Mouse (Mus musculus): ENCODE results near the gene Map3k7. TPM values are rescaled to one million over a fixed set of nuclear protein-coding genes. Genes with fewer than 3 reads are reported as not detected.

Map3k7 gene
- total and polyA plus RNA-seq, 2 experiments from 2014 or later: 18.0 to 30.0 TPM

GRCm38 (mm10) chr4:32027094-32027493, 63.2 kb downstream of the Map3k7 start:
- Histone ChIP-seq H3K4me1 (ENCODE audit: control insufficient read depth, insufficient read depth) (no peaks in the 10 kb centered on the region), H3K9me3 (replicated peaks; ENCODE audit: control insufficient read depth, low read length) (no peaks in the 10 kb centered on the region), H3K4me2 (ENCODE audit: low read depth, low read length) (no peak overlapping the region), H3K9ac (replicated peaks; ENCODE audit: low read depth, low read length) (no peak overlapping the region), H3K36me3 (replicated peaks; ENCODE audit: control insufficient read depth, insufficient read depth, low read length) (0 out of 2 replicates have a peak, but pooled peaks cover 12% of the 10 kb centered on the region), H3K4me3 (ENCODE audit: low read depth, low read length) (no peak overlapping the region), H3K27me3 (ENCODE audit: control insufficient read depth, insufficient read depth, low read length) (no peaks in the 10 kb centered on the region), H3K27ac (ENCODE audit: low read depth) (no peak overlapping the region)
- no peak for ATAC-seq (ENCODE audit: insufficient read depth, low read depth)
- 88% methylated on average over 9 of the region's 9 CpGs for WGBS
- TF ChIP-seq EP300 (IDR thresholded peaks at IDR 0.05; ENCODE audit: low read depth) (no peak), CTCF (IDR thresholded peaks at IDR 0.05; ENCODE audit: low read depth) (peak; percentile 26)
- DNase-seq (ENCODE audit: low spot score): no peak

- WGBS: 48% methylated on average over 7 of the region's 7 CpGs
- Histone ChIP-seq H3K27me3 (ENCODE audit: control insufficient read depth, insufficient read depth, low read length) (no peaks in the 10 kb centered on the region), H3K9me3 (replicated peaks; ENCODE audit: control insufficient read depth, low read length) (no peaks in the 10 kb centered on the region), H3K36me3 (replicated peaks; ENCODE audit: control insufficient read depth, insufficient read depth, low read length) (no peaks in the 10 kb centered on the region), H3K9ac (replicated peaks; ENCODE audit: low read depth, low read length) (no peak overlapping the region), H3K4me2 (ENCODE audit: low read depth, low read length) (no peak overlapping the region), H3K4me3 (ENCODE audit: low read depth, low read length) (no peak overlapping the region), H3K27ac (ENCODE audit: low read depth) (no peak overlapping the region), H3K4me1 (ENCODE audit: control insufficient read depth, insufficient read depth) (no peaks in the 10 kb centered on the region)
- ATAC-seq (ENCODE audit: insufficient read depth, low read depth): peak; percentile 66; the same call in 1 of the 2 replicates
- DNase-seq (ENCODE audit: low spot score): peak; percentile 47
- no peak for TF ChIP-seq EP300 (IDR thresholded peaks at IDR 0.05; ENCODE audit: low read depth)
- TF ChIP-seq CTCF (IDR thresholded peaks at IDR 0.05; ENCODE audit: low read depth): no peak
Measured at GRCm38 (mm10) chr4:32037267-32037666, 73.4 kb downstream of the Map3k7 start.

GRCm38 (mm10) chr4:32041741-32042452, 78.0 kb downstream of the Map3k7 start:
- ATAC-seq (ENCODE audit: insufficient read depth, low read depth): no peak
- no peak for TF ChIP-seq CTCF (IDR thresholded peaks at IDR 0.05; ENCODE audit: low read depth)
- TF ChIP-seq EP300 (IDR thresholded peaks at IDR 0.05; ENCODE audit: low read depth): no peak
- Histone ChIP-seq H3K4me3 (ENCODE audit: low read depth, low read length) (no peak overlapping the region), H3K36me3 (replicated peaks; ENCODE audit: control insufficient read depth, insufficient read depth, low read length) (no peaks in the 10 kb centered on the region), H3K27me3 (ENCODE audit: control insufficient read depth, insufficient read depth, low read length) (no peaks in the 10 kb centered on the region), H3K27ac (ENCODE audit: low read depth) (no peak overlapping the region), H3K4me1 (ENCODE audit: control insufficient read depth, insufficient read depth) (no peaks in the 10 kb centered on the region), H3K9me3 (replicated peaks; ENCODE audit: control insufficient read depth, low read length) (no peaks in the 10 kb centered on the region), H3K9ac (replicated peaks; ENCODE audit: low read depth, low read length) (no peak overlapping the region), H3K4me2 (ENCODE audit: low read depth, low read length) (no peak overlapping the region)
- WGBS: 70% methylated on average over 15 of the region's 15 CpGs
- DNase-seq (ENCODE audit: low spot score): no peak

GRCm38 (mm10) chr4:32045234-32045633, 81.3 kb downstream of the Map3k7 start:
- DNase-seq (ENCODE audit: low spot score) (no peak), ATAC-seq (ENCODE audit: insufficient read depth, low read depth) (no peak)
- TF ChIP-seq CTCF (IDR thresholded peaks at IDR 0.05; ENCODE audit: low read depth) (no peak), EP300 (IDR thresholded peaks at IDR 0.05; ENCODE audit: low read depth) (no peak)
- Histone ChIP-seq H3K27me3 (ENCODE audit: control insufficient read depth, insufficient read depth, low read length) (no peaks in the 10 kb centered on the region), H3K9me3 (replicated peaks; ENCODE audit: control insufficient read depth, low read length) (no peaks in the 10 kb centered on the region), H3K27ac (ENCODE audit: low read depth) (no peak overlapping the region), H3K4me3 (ENCODE audit: low read depth, low read length) (no peak overlapping the region), H3K36me3 (replicated peaks; ENCODE audit: control insufficient read depth, insufficient read depth, low read length) (no peaks in the 10 kb centered on the region), H3K9ac (replicated peaks; ENCODE audit: low read depth, low read length) (no peak overlapping the region), H3K4me2 (ENCODE audit: low read depth, low read length) (no peak overlapping the region), H3K4me1 (ENCODE audit: control insufficient read depth, insufficient read depth) (no peaks in the 10 kb centered on the region)
- WGBS: 40% methylated on average over 5 of the region's 5 CpGs

- Histone ChIP-seq H3K4me1 (ENCODE audit: control insufficient read depth, insufficient read depth) (no peaks in the 10 kb centered on the region), H3K36me3 (replicated peaks; ENCODE audit: control insufficient read depth, insufficient read depth, low read length) (no peaks in the 10 kb centered on the region), H3K4me3 (ENCODE audit: low read depth, low read length) (no peak overlapping the region), H3K4me2 (ENCODE audit: low read depth, low read length) (no peak overlapping the region), H3K27ac (ENCODE audit: low read depth) (no peak overlapping the region), H3K9me3 (replicated peaks; ENCODE audit: control insufficient read depth, low read length) (no peaks in the 10 kb centered on the region), H3K9ac (replicated peaks; ENCODE audit: low read depth, low read length) (no peak overlapping the region), H3K27me3 (ENCODE audit: control insufficient read depth, insufficient read depth, low read length) (no peaks in the 10 kb centered on the region)
- DNase-seq (ENCODE audit: low spot score) (no peak), ATAC-seq (ENCODE audit: insufficient read depth, low read depth) (no peak)
- 55% methylated on average over 4 of the region's 4 CpGs for WGBS
- no peak for TF ChIP-seq EP300 (IDR thresholded peaks at IDR 0.05; ENCODE audit: low read depth)
- no peak for TF ChIP-seq CTCF (IDR thresholded peaks at IDR 0.05; ENCODE audit: low read depth)
Measured at GRCm38 (mm10) chr4:32049824-32050223, 85.9 kb downstream of the Map3k7 start.

- 82% methylated on average over 14 of the region's 14 CpGs for WGBS
- no peaks in the 10 kb centered on the region for H3K9me3 ChIP-seq (replicated peaks; ENCODE audit: control insufficient read depth, low read length)
- H3K27me3 ChIP-seq (ENCODE audit: control insufficient read depth, insufficient read depth, low read length): no peaks in the 10 kb centered on the region
- no peaks in the 10 kb centered on the region for H3K4me1 ChIP-seq (ENCODE audit: control insufficient read depth, insufficient read depth)
- H3K4me3 ChIP-seq (ENCODE audit: low read depth, low read length): no peak overlapping the region
- no peak overlapping the region for H3K9ac ChIP-seq (replicated peaks; ENCODE audit: low read depth, low read length)
- ATAC-seq (ENCODE audit: insufficient read depth, low read depth): no peak
- TF ChIP-seq EP300 (IDR thresholded peaks at IDR 0.05; ENCODE audit: low read depth) (no peak), CTCF (IDR thresholded peaks at IDR 0.05; ENCODE audit: low read depth) (no peak)
- H3K36me3 ChIP-seq (replicated peaks; ENCODE audit: control insufficient read depth, insufficient read depth, low read length): no peaks in the 10 kb centered on the region
- H3K4me2 ChIP-seq (ENCODE audit: low read depth, low read length): no peak overlapping the region
- DNase-seq (ENCODE audit: low spot score): no peak
- no peak overlapping the region for H3K27ac ChIP-seq (ENCODE audit: low read depth)
Measured at GRCm38 (mm10) chr4:32053171-32053570, 89.3 kb downstream of the Map3k7 start.

Data from heart, postnatal 0 days (tissue).